Mouse (Mus musculus) CH12.LX (cell line): ENCODE measurements around the gene Celf5. TPM values are rescaled to one million over a fixed set of nuclear protein-coding genes. Genes with fewer than 3 reads are reported as not detected.

Experiments used
- DNase-seq: peaks from one replicate; pipeline ENCODE4 v3.0.0-alpha.2; 2013; ENCODE audit errors: extremely low read depth
- H3K27ac ChIP-seq: 2 replicates; pipeline ENCODE4 v1.5.1; 2012; ENCODE audit warnings: low read depth, mild to moderate bottlenecking, control low read depth, moderate library complexity; ENCODE audit not compliant: insufficient read depth
- H3K27me3 ChIP-seq: replicated peaks from 2 replicates; pipeline ENCODE3; 2012; ENCODE audit warnings: inconsistent platforms
- H3K36me3 ChIP-seq, 2 experiments: replicated peaks in 1 of 2; 2 replicates each; pipeline versions ENCODE3 to v1.6.1; 2012; ENCODE audit warnings: inconsistent platforms in 1 of 2, low read length in 1 of 2, mild to moderate bottlenecking in 1 of 2, mixed read lengths in 1 of 2, moderate library complexity in 1 of 2; ENCODE audit not compliant: control insufficient read depth in 1 of 2, insufficient read depth in 1 of 2
- H3K4me1 ChIP-seq, 2 experiments: 2 replicates each; pipeline ENCODE4 v1.6.1; 2012; ENCODE audit warnings: inconsistent platforms in 1 of 2, moderate library complexity in 1 of 2; ENCODE audit not compliant: insufficient read depth in 2 of 2, control insufficient read depth in 1 of 2
- H3K4me2 ChIP-seq: 2 replicates; pipeline ENCODE4 v1.6.1; 2012; ENCODE audit warnings: low read depth, mild to moderate bottlenecking, control low read depth; ENCODE audit not compliant: poor library complexity, insufficient read depth, severe bottlenecking
- H3K4me3 ChIP-seq, 3 experiments: fragments of 150-350 bp in 1 of 3; sonication (generic) in 1 of 3; replicated peaks in 1 of 3; 2 replicates each; pipeline versions ENCODE3 to v1.5.1; 2011 to 2012; ENCODE audit warnings: low read depth in 2 of 3, low read length in 2 of 3, mild to moderate bottlenecking in 2 of 3, moderate library complexity in 2 of 3, control low read depth in 1 of 3, improper control_type of control experiment in 1 of 3, inconsistent platforms in 1 of 3, mixed read lengths in 1 of 3; ENCODE audit not compliant: poor library complexity in 1 of 3
- H3K79me2 ChIP-seq: replicated peaks from 2 replicates; pipeline ENCODE4 v1.6.1; 2012; ENCODE audit warnings: mild to moderate bottlenecking, moderate library complexity; ENCODE audit not compliant: control insufficient read depth, poor library complexity, insufficient read depth, severe bottlenecking; ENCODE audit errors: extremely low read depth
- H3K9ac ChIP-seq: 2 replicates; pipeline ENCODE4 v1.6.1; 2012; ENCODE audit warnings: low read depth, mild to moderate bottlenecking, control low read depth, moderate library complexity; ENCODE audit not compliant: insufficient read depth
- H3K9me3 ChIP-seq: replicated peaks from 2 replicates; pipeline ENCODE3; 2012; ENCODE audit warnings: low read length, inconsistent platforms, mixed read lengths
- CHD1 ChIP-seq: IDR thresholded peaks from 2 replicates; pipeline ENCODE4 v1.6.1; 2012; ENCODE audit warnings: low read depth, low read length, improper control_type of control experiment, inconsistent platforms
- ELF1 ChIP-seq: IDR thresholded peaks from 2 replicates; pipeline ENCODE4 v1.6.1; 2014; ENCODE audit warnings: low read depth, mild to moderate bottlenecking, inconsistent platforms, low read length, improper control_type of control experiment
- EP300 ChIP-seq: IDR thresholded peaks from 2 replicates; pipeline ENCODE4 v1.6.1; 2011; ENCODE audit warnings: low read length, improper control_type of control experiment
- ETS1 ChIP-seq: conservative IDR thresholded peaks from 2 replicates; pipeline ENCODE4 v1.6.1; 2012; ENCODE audit warnings: low read depth, mild to moderate bottlenecking, inconsistent platforms, low read length, improper control_type of control experiment, moderate library complexity
- GABPA ChIP-seq: IDR thresholded peaks from 2 replicates; pipeline ENCODE4 v1.6.1; 2012; ENCODE audit warnings: low read depth, low read length, improper control_type of control experiment, inconsistent platforms; ENCODE audit not compliant: insufficient replicate concordance
- IRF4 ChIP-seq: IDR thresholded peaks from 2 replicates; pipeline ENCODE4 v1.6.1; 2014; ENCODE audit warnings: low read depth, mild to moderate bottlenecking, inconsistent platforms, low read length, improper control_type of control experiment
- MAX ChIP-seq: IDR thresholded peaks from 2 replicates; pipeline ENCODE4 v1.6.1; 2011; ENCODE audit warnings: low read length, improper control_type of control experiment
- MAZ ChIP-seq: IDR thresholded peaks from 2 replicates; pipeline ENCODE4 v1.6.1; 2012; ENCODE audit warnings: low read depth, mild to moderate bottlenecking, inconsistent platforms, low read length, improper control_type of control experiment, moderate library complexity
- NRF1 ChIP-seq: IDR thresholded peaks from 2 replicates; pipeline ENCODE4 v1.6.1; 2014; ENCODE audit warnings: low read depth, mild to moderate bottlenecking, inconsistent platforms, low read length, improper control_type of control experiment, moderate library complexity
- POLR2AphosphoS2 ChIP-seq: IDR thresholded peaks from 2 replicates; pipeline ENCODE4 v1.6.1; 2011; ENCODE audit warnings: low read depth, low read length, improper control_type of control experiment
- RAD21 ChIP-seq: IDR thresholded peaks from 2 replicates; pipeline ENCODE4 v1.6.1; 2011; ENCODE audit warnings: low read depth, mild to moderate bottlenecking, low read length, improper control_type of control experiment, moderate library complexity
- SIN3A ChIP-seq: IDR thresholded peaks from 2 replicates; pipeline ENCODE4 v1.6.1; 2012; ENCODE audit warnings: low read length, improper control_type of control experiment, inconsistent platforms
- SMC3 ChIP-seq: IDR thresholded peaks from 2 replicates; pipeline ENCODE4 v1.6.1; 2011; ENCODE audit warnings: low read depth, low read length, improper control_type of control experiment
- TBP ChIP-seq: conservative IDR thresholded peaks from 2 replicates; pipeline ENCODE4 v1.6.1; 2011; ENCODE audit warnings: low read depth, low read length, improper control_type of control experiment
- TCF12 ChIP-seq: IDR thresholded peaks from 2 replicates; pipeline ENCODE4 v1.6.1; 2014; ENCODE audit warnings: low read depth, mild to moderate bottlenecking, inconsistent platforms, low read length, improper control_type of control experiment
- USF1 ChIP-seq: IDR thresholded peaks from 2 replicates; pipeline ENCODE4 v1.6.1; 2014; ENCODE audit warnings: low read depth, mild to moderate bottlenecking, inconsistent platforms, low read length, improper control_type of control experiment
- USF2 ChIP-seq: conservative IDR thresholded peaks from 2 replicates; pipeline ENCODE4 v1.6.1; 2011; ENCODE audit warnings: low read depth, low read length, improper control_type of control experiment
- dilution Hi-C: fragments of 300-500 bp; cut with MboI; formaldehyde crosslinking; loops from 2 replicates; pipeline ENCODE4 v1.14.3; 2020; ENCODE audit warnings: low sequenced_read_pairs; ENCODE audit not compliant: extremely low pct_unique_long_range_greater_than_20kb, extremely low pct_ligation_motif_present
- in situ Hi-C: fragments of 300-500 bp; cut with MboI; formaldehyde crosslinking; loops from 3 replicates; pipeline ENCODE4 v1.14.3; 2019; ENCODE audit warnings: low sequenced_read_pairs, low pct_ligation_motif_present, low pct_unique_long_range_greater_than_20kb, mixed read lengths
- polyA plus RNA-seq: library from polyadenylated mRNA; unstranded; fragments of >175 nt; gene quantifications from 2 replicates; pipeline ENCODE4 v1.2.1, GENCODE M21; 2012; ENCODE audit warnings: low read depth; ENCODE audit not compliant: insufficient read length
- total RNA-seq, 2 experiments: library from RNA; depleted of rRNA; stranded (reverse); fragments of 300-350 nt in 1 of 2; fragments of >200 nt in 1 of 2; gene quantifications; 2 replicates each; pipeline ENCODE4 v1.2.3; 2012 to 2014

Gene Celf5
- total and polyA plus RNA-seq, 3 experiments, result 0.07 to 0.08 TPM; not detected in 1

DNA sequence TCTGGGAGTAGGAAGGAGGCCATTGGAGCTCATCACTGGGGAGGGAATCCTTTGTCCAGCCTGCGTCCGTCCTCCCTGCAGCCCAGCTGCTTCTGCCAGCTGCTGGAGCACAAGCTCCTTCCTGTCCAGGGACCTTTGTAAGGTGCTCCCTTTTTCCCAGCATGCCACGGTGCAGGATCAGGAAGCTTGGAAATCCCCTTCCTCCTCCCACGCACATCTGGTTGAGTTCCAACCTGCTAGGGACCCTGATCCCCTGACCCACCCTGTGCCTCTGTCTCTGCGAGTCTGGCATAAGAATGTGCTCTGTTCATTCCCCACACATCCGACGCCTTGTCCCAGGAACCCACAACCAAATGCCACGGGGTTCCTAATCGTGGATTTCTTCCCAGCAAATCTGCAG lies 71.5 kb downstream of the Celf5 start:
- Histone ChIP-seq H3K9me3 (no peaks in the 10 kb centered on the region), H3K27ac (peak overlapping the region; percentile 61)
- TF ChIP-seq USF1 (0 out of 2 replicates have a peak, but pooled peaks have one; percentile 0), USF2 (no peak), EP300 (0 out of 2 replicates have a peak, but pooled peaks have one; percentile 15)
- TF ChIP-seq, all 38 proteins: peak for 2
- dilution Hi-C loops (no loop called here), in situ Hi-C loops (no loop called here)
- H3K79me2 ChIP-seq, result 0 out of 2 replicates have a peak, but pooled peaks cover 5% of the 10 kb centered on the region
- H3K4me3 ChIP-seq, result no peak overlapping the region
- H3K4me1 ChIP-seq, result peaks cover 73 to 91% of the 10 kb centered on the region in 2 experiments
- no peaks in the 10 kb centered on the region for H3K27me3 ChIP-seq
- H3K36me3 ChIP-seq, result peaks cover 32 to 55% of the 10 kb centered on the region in 2 experiments
- H3K9ac ChIP-seq, result no peak overlapping the region
- no peak overlapping the region for H3K4me2 ChIP-seq
- no peak for DNase-seq

GRCm38 (mm10) chr10:81410350-81410749 lies 72.2 kb downstream of the Celf5 start:
- Histone ChIP-seq H3K4me2 (no peak overlapping the region), H3K4me3 (peak overlapping the region in 1 of 3 experiments; percentile 18)
- TF ChIP-seq SMC3 (no peak), NRF1 (peak; percentile 24; the same call in 1 of the 2 replicates), MAX (no peak), CHD1 (no peak)
- TF ChIP-seq, all 38 proteins: peak for 1
- in situ Hi-C loops (no loop called here), dilution Hi-C loops (no loop called here)
- Histone ChIP-seq H3K9me3 (no peaks in the 10 kb centered on the region), H3K79me2 (0 out of 2 replicates have a peak, but pooled peaks cover 5% of the 10 kb centered on the region), H3K4me1 (peaks cover 72 to 94% of the 10 kb centered on the region in 2 experiments), H3K9ac (no peak overlapping the region), H3K27ac (peak overlapping the region; percentile 61), H3K36me3 (peaks cover 39 to 55% of the 10 kb centered on the region in 2 experiments), H3K27me3 (no peaks in the 10 kb centered on the region)
- no peak for DNase-seq

DNA sequence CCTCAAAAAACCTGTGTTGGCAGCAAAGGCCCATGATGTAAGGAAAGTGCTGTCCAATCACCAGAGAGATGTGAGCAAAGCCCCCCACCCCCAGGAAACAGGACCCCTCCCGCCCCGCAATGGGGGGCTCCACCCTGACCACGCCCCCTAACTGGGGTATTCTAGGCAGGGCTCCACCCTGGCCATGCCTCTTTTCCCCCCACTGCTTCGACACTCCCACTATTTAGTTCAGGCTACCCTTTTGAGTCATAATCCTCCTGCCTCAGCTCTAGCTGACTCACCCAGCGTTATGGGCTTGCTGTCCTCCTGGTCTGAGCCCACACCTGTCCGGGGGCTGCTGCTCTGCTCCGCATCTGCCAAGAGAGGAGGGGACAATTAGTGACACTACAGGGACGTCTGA lies 73.2 kb downstream of the Celf5 start:
- Histone ChIP-seq H3K27me3 (no peaks in the 10 kb centered on the region), H3K9me3 (no peaks in the 10 kb centered on the region), H3K4me2 (no peak overlapping the region), H3K27ac (peak overlapping the region; percentile 42; the same call in 1 of the 2 replicates), H3K4me1 (peaks cover 64 to 84% of the 10 kb centered on the region in 2 experiments), H3K79me2 (0 out of 2 replicates have a peak, but pooled peaks cover 5% of the 10 kb centered on the region)
- DNase-seq, result peak; percentile 66
- in situ Hi-C loops, result loop anchor here (5.0 kb wide), 1 partner anchor 33 kb away; no protein-coding TSS in a partner anchor
- TF ChIP-seq POLR2AphosphoS2, result no peak
- TF ChIP-seq IRF4, result peak; percentile 86
- TF ChIP-seq MAZ, result 0 out of 2 replicates have a peak, but pooled peaks have one; percentile 9
- no peak for TF ChIP-seq ELF1
- 0 out of 2 replicates have a peak, but pooled peaks have one; percentile 46 for TF ChIP-seq SIN3A
- peak; percentile 46; the same call in 1 of the 2 replicates for TF ChIP-seq ETS1
- TF ChIP-seq TBP, result no peak
- no peak for TF ChIP-seq GABPA
- TF ChIP-seq RAD21, result no peak
- peak; percentile 41; the same call in 1 of the 2 replicates for TF ChIP-seq TCF12
- TF ChIP-seq, all 38 proteins: peak for 5
- Histone ChIP-seq H3K9ac (no peak overlapping the region), H3K4me3 (peak overlapping the region in 1 of 3 experiments; percentile 18), H3K36me3 (peaks cover 47 to 60% of the 10 kb centered on the region in 2 experiments)
- dilution Hi-C loops, result no loop called here
